Mouse (Mus musculus): ENCODE results near the gene Cpne1.

Gene Cpne1

GRCm38 (mm10) chr2:156079674-156080073, 32.1 kb downstream of the Cpne1 start:
- DNase-seq (ENCODE audit: low read depth, low spot score): no peak

- DNase-seq (ENCODE audit: low read depth, low spot score): no peak
Observed at GRCm38 (mm10) chr2:156079183-156079560, 32.6 kb downstream of the Cpne1 start.

GRCm38 (mm10) chr2:156078421-156079182, 33.2 kb downstream of the Cpne1 start:
- DNase-seq (ENCODE audit: low read depth, low spot score): no peak

- no peak for DNase-seq (ENCODE audit: low read depth, low spot score)
Observed at GRCm38 (mm10) chr2:156077461-156077860, 34.3 kb downstream of the Cpne1 start.

- no peak for DNase-seq (ENCODE audit: low read depth, low spot score)
Observed at GRCm38 (mm10) chr2:156073725-156074124, 38.0 kb downstream of the Cpne1 start.

- DNase-seq (ENCODE audit: low read depth, low spot score): no peak
Observed at GRCm38 (mm10) chr2:156071236-156071635, 40.5 kb downstream of the Cpne1 start.

- no peak for DNase-seq (ENCODE audit: low read depth, low spot score)
Observed at GRCm38 (mm10) chr2:156067916-156068315, 43.8 kb downstream of the Cpne1 start.

GRCm38 (mm10) chr2:156066126-156066525, 45.6 kb downstream of the Cpne1 start:
- DNase-seq (ENCODE audit: low read depth, low spot score): no peak

- DNase-seq (ENCODE audit: low read depth, low spot score): peak; percentile 43
Observed at GRCm38 (mm10) chr2:156065099-156066041, 46.4 kb downstream of the Cpne1 start, which contains the start of gene Spag4. Gene Spag4, plus strand, starts transcription at chr2:156065175.

- no peak for DNase-seq (ENCODE audit: low read depth, low spot score)
Observed at GRCm38 (mm10) chr2:156052816-156053215, 58.9 kb downstream of the Cpne1 start, which contains the start of gene Fer1l4. Gene Fer1l4, minus strand, starts transcription at chr2:156052947.

- DNase-seq (ENCODE audit: low read depth, low spot score): no peak
Observed at GRCm38 (mm10) chr2:156047929-156048328, 63.8 kb downstream of the Cpne1 start.

GRCm38 (mm10) chr2:156042903-156043302, 68.9 kb downstream of the Cpne1 start:
- no peak for DNase-seq (ENCODE audit: low read depth, low spot score)

- DNase-seq (ENCODE audit: low read depth, low spot score): no peak
Observed at GRCm38 (mm10) chr2:156039390-156039789, 72.4 kb downstream of the Cpne1 start.

- no peak for DNase-seq (ENCODE audit: low read depth, low spot score)
Observed at GRCm38 (mm10) chr2:156025482-156025881, 86.3 kb downstream of the Cpne1 start.

Measured in WW6 (cell line).